Mouse (Mus musculus): ENCODE results near the gene Erich3.

The Erich3 gene

DNA sequence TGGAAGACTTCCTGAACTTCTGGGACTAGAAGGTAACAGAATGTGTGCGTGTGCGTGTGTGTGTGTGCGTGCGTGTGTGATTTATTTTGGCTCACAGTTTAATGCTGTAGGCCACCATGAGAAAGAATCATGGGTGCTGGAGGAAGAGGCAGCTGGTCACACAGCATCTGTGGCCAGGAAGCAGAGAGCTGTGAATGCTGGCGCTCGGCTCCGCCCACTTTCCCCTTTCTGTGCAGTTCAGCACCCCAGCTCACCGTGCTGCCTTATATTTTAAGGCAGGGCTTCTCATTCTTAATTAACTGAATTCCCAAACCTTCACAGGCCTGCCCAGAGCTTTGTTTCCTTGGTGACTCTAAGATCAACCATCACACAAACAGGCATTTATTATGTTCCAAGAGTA, 9.7 kb downstream of the Erich3 start:
- peak; percentile 23 for DNase-seq (ENCODE audit: low spot score)

- no peak for DNase-seq (ENCODE audit: low spot score)
Observed at GRCm38 (mm10) chr3:154682570-154682969, 18.9 kb downstream of the Erich3 start.

DNA sequence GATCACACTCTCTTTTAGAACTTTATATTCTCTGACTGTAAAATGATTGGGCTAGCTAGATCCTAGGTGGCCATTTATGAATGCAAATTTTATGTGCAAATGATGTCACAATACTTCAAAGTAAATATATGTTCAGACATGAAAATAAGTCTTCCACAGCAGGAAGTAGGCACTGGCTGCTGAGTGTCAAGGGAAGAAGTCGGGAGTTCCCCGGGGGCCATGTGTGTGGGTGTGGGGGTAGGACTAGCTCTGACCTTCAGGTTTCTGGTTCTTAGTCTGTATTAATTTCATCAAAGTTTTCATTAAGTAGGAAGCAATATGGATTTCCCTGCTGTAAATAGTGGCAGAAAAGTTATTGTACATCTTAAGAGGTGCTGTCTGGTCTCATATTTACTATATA, 20.0 kb downstream of the Erich3 start:
- DNase-seq (ENCODE audit: low spot score), result no peak

DNA sequence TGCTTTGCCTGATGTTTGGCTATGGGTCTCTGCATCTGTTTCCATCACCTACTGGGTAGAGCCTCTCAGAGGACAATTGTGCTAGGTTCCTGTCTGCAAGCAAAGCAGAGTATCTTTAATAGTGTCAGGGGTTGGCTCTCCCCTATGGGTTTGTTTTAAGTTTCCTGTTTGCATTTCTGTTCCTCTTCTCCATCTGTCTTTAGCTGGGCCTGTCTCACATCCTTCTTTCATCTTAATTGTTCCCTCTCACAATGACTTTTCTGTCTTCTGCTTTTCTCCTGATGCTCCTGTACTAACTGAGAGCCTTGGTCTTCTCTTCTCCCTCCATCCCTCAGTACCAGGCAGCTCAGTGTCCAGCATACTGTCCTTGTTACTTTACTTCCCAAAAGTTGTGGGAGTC, 26.6 kb downstream of the Erich3 start:
- no peak for DNase-seq (ENCODE audit: low spot score)

- DNase-seq (ENCODE audit: low spot score), result peak; percentile 65
Observed at GRCm38 (mm10) chr3:154691897-154692571, 28.4 kb downstream of the Erich3 start.

- DNase-seq (ENCODE audit: low spot score), result peak; percentile 47
Observed at GRCm38 (mm10) chr3:154692572-154692922, 28.9 kb downstream of the Erich3 start.

DNA sequence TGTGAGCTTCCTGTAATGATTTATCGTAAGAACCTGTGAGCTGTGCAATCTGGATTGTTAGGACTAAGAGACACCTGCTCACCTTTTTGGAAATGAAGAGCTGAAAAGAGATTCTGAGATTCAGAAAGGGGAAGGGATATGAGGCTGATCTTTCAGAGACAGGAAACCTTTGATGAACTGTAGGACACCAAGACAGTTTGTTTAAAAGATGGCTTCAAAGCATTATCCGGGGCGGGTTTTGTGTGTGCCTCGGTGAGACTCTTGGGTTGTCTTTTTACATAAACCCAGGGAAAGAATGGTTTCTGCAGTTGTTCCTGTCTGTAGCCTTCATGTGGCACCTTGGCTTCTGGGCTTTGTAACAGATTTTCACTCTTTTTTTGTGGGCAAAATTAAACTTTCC, 30.2 kb downstream of the Erich3 start:
- DNase-seq (ENCODE audit: low spot score), result no peak

- DNase-seq (ENCODE audit: low spot score), result no peak
Observed at GRCm38 (mm10) chr3:154696611-154697010, 33.0 kb downstream of the Erich3 start.

DNA sequence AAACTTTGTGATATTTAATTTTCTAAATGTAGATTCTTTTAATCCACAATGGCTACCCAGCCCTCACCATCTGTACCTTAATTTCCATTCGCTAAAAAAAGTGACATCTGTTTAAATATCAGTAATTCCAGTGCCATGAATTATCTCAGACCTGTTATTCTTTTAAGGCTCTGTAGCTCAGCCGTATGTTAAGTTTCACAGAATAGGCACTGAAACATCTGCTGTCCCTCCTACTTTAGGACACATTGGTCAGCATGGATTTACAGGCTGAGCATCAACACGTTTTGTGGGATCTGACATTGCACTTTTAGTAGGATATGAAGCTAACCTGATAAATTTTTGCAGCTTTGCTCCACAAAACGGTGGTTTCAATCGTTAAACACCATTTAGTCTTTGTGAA, 35.2 kb downstream of the Erich3 start:
- DNase-seq (ENCODE audit: low spot score), result no peak

- no peak for DNase-seq (ENCODE audit: low spot score)
Observed at GRCm38 (mm10) chr3:154700296-154700695, 36.6 kb downstream of the Erich3 start.

DNA sequence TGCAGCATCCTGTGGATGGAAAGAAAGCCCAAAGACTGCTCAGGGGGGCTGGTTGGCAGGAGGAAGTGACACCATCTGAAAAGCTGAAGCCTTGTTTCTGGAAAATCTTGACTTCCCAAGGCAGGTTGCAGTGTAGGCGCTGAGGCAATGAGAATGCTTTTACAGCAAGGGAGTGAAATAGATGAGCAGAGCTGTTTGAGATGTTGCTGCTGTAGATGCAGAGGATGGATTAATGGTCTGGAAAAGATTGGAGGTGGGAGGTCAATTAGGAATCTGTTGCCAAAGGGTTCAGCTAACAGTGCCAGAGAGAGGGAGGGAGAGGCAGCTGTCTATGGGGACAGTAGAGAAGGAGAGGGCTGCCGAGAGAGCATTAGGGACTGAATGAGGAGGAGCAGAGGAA, 37.1 kb downstream of the Erich3 start:
- DNase-seq (ENCODE audit: low spot score), result no peak

- DNase-seq (ENCODE audit: low spot score), result no peak
Observed at GRCm38 (mm10) chr3:154704755-154705154, 41.1 kb downstream of the Erich3 start.

GRCm38 (mm10) chr3:154708150-154708549, 44.5 kb downstream of the Erich3 start:
- no peak for DNase-seq (ENCODE audit: low spot score)

DNA sequence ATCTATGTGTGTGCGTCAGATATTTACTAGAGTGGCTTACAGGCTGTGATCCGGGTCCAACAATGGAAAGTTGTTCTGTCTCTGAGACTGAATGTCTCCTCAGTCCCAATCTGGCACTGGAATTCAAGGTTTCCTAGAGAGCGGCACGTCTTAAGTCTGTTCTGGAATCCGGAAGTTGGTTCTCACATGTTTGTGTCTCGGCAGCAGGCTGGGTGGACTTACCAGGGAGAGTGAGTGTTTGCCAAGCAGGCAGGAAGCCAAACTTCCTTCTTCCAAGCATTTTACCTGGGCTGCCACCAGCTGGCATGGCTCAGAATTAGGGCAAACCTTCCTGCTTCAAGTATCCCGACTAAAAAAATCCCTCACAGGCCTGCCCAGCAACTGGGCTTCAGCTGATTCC, 59.5 kb downstream of the Erich3 start:
- DNase-seq (ENCODE audit: low spot score), result no peak

DNA sequence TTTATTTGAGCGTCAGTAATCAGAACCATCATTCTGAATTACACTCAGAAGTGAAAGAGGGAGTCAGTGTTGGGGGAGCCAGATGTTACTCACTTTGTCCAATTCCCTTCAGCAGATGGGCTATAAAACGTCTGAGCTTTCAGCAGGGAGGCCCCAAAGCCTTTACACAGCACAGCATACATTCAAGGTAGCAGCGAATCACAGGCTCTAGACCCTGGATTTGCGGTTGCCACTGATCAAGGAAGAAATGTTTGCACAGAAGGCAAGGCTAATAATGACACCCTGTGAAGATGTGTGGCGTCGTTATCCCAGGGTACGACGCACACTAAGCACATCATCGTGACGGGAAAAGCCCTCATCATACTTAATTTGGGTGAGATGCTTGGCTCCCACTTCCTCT, 67.8 kb downstream of the Erich3 start:
- DNase-seq (ENCODE audit: low spot score), result no peak

GRCm38 (mm10) chr3:154741496-154741895, 77.8 kb downstream of the Erich3 start:
- no peak for DNase-seq (ENCODE audit: low spot score)

GRCm38 (mm10) chr3:154742927-154743326, 79.3 kb downstream of the Erich3 start:
- no peak for DNase-seq (ENCODE audit: low spot score)

GRCm38 (mm10) chr3:154744317-154744716, 80.7 kb downstream of the Erich3 start:
- DNase-seq (ENCODE audit: low spot score), result no peak

DNA sequence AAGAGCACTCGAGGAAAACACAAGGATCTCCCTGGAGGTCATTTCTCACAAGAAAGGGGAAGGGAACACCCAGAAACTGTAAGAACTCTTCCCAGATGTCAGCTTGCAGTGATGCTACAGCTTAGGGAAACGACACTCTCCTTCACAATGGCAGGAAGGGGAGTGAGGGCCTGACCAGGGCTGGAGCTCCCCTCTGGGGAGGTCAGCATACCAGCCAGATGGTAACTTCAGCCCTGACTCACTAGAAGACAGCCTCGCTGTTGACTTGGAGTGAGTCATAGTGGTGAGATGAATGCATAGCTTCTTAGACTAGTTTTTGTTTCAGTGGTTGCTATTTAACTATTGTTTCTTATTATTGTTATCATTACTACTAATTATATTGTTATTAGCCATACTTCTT, 90.8 kb downstream of the Erich3 start:
- no peak for DNase-seq (ENCODE audit: low spot score)

DNA sequence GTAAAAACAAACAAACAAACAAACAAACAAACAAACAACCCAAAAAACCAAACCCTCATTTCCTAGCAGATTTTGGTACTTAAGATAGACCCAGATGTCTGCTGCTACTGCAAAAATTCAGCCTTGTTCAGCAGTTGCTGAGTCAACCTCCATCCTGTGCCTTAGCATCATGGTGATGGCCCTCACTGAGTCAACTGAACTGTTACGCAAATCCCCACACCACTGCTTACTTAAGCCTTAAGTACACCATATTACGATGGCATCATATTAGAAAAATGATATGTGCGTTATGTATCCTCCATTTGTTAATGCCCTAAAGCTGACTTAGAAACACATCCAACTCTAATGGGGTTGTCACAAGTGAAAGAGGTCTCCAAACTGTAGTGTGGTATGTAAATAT, 91.6 kb downstream of the Erich3 start:
- no peak for DNase-seq (ENCODE audit: low spot score)

DNA sequence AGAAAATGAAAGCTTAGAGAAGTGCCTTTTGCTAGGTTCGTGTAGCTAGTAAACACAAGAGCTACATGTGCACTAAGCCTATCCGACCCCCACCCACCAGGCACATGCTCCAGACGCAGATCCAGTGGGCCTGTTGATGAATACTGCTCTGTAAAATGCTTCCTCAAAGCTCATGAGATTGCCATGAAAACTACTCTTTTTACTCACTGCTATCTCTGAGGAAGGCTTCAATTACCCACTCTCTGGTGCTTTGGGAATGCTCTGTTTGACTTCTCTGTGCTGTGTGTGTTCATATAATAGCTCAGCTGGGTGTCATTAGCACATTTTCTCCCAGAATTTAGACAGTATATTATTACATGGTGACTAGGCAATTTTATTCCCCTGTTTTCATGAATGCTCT, 94.4 kb downstream of the Erich3 start:
- DNase-seq (ENCODE audit: low spot score), result no peak

- no peak for DNase-seq (ENCODE audit: low spot score)
Observed at GRCm38 (mm10) chr3:154761108-154761507, 97.4 kb downstream of the Erich3 start.

DNA sequence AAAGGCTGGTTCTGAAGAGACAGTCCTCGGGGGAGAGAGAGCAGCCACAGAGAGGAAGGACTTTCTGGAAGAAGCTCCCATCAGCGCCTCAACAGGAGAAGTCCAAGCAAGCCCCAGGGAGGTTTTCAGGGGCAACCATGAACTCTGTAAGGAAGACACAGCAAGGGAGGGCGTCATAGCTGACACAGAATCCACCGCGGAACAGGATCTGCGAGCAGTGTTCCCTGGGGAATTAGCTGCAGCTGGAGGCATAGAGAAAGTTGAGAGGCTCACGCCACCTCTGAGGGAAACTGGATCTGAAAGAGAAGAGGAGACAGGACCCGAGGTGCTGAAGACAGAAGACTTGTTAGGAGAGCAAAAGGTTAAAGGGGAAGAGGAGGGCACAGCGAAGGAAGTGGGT, 99.7 kb downstream of the Erich3 start:
- DNase-seq (ENCODE audit: low spot score), result peak; percentile 37

DNA sequence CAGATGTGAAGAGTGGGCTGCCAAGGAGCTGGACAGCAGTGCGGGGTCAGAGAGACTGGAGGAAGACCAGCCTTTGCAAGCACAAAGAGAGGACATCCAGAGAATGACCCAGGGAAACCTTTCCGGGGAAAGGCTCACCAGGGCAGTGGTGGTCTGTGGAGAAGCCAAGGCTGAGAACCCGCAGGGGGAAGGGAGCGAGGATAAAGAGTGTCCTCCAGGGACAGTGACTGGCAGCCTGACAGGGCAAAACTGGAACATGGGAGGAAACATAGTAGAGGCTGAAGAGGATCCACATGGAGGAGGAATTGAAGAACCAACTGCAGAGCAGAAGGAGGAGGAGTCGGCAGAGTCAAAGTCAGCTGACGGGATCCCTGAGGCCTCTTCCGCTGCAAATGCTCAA, 100.5 kb downstream of the Erich3 start:
- no peak for DNase-seq (ENCODE audit: low spot score)

- DNase-seq (ENCODE audit: low spot score), result no peak
Observed at GRCm38 (mm10) chr3:154766321-154766720, 102.7 kb downstream of the Erich3 start.
